Mouse (Mus musculus): Measurements from ENCODE around the gene Cog5. TPM values are rescaled to one million over a fixed set of nuclear protein-coding genes. Genes with fewer than 3 reads are reported as not detected.

The Cog5 gene
- 10.7 TPM for polyA plus RNA-seq (2015; fragmentation: Illumina TruSeq; extraction: RNeasy Lipid Tissue Mini Kit (QIAGEN cat#74804); ENCODE audit: insufficient read depth, low read depth, low replicate concordance)

GRCm38 (mm10) chr12:31654197-31654964, at the start of gene Cog5, which contains the start of gene Dus4l:
Cog5 (plus strand) TSS chr12:31654869.
Dus4l (minus strand) TSS chr12:31654826.

GRCm38 (mm10) chr12:31634343-31635239, 20.1 kb upstream of the Cog5 start, which contains the start of gene Bcap29:
Bcap29 (minus strand) TSS chr12:31634658.

GRCm38 (mm10) chr12:31713600-31713999, 58.9 kb downstream of the Cog5 start, which contains the start of gene Gpr22:
Gpr22 (minus strand) TSS chr12:31713947.

GRCm38 (mm10) chr12:31949759-31950658, 295.3 kb downstream of the Cog5 start, which contains the start of gene Hbp1:
Hbp1 (minus strand) TSS chr12:31950535.

Other genes starting within 250 kb of the Cog5 start
- gene Cbll1, start 155.3 kb upstream of the Cog5 start, polyA plus RNA-seq (2015; fragmentation: Illumina TruSeq; extraction: RNeasy Lipid Tissue Mini Kit (QIAGEN cat#74804); ENCODE audit: insufficient read depth, low read depth, low replicate concordance), result 2.6 TPM
- gene Slc26a4, start 94.9 kb upstream of the Cog5 start, polyA plus RNA-seq (2015; fragmentation: Illumina TruSeq; extraction: RNeasy Lipid Tissue Mini Kit (QIAGEN cat#74804); ENCODE audit: insufficient read depth, low read depth, low replicate concordance), result not detected
- gene Bcap29, start 20.2 kb upstream of the Cog5 start, polyA plus RNA-seq (2015; fragmentation: Illumina TruSeq; extraction: RNeasy Lipid Tissue Mini Kit (QIAGEN cat#74804); ENCODE audit: insufficient read depth, low read depth, low replicate concordance), result 2.9 TPM
- 4.5 TPM for gene Dus4l, start within 50 bp of the Cog5 start, polyA plus RNA-seq (2015; fragmentation: Illumina TruSeq; extraction: RNeasy Lipid Tissue Mini Kit (QIAGEN cat#74804); ENCODE audit: insufficient read depth, low read depth, low replicate concordance)
- gene Gpr22, start 59.1 kb downstream of the Cog5 start, polyA plus RNA-seq (2015; fragmentation: Illumina TruSeq; extraction: RNeasy Lipid Tissue Mini Kit (QIAGEN cat#74804); ENCODE audit: insufficient read depth, low read depth, low replicate concordance), result not detected